Comparison of ENCODE assay signal across 8 mouse cellular contexts in genomic region chr2:31785074-31785473, GRCm38 (mm10). TPM values are rescaled to one million over a fixed set of nuclear protein-coding genes. Genes with fewer than 3 reads are reported as not detected.
DNase-seq lines count a peak whose midpoint lies in the region; ATAC-seq and TF ChIP-seq lines count a peak whose summit lies in the region.

No protein-coding gene starts in this region.

- peak; percentile 73 for TF ChIP-seq CTCF in C2C12 (IDR thresholded peaks at IDR 0.05; ENCODE audit: control insufficient read depth, insufficient read depth, insufficient read length)
- peak; percentile 96 for TF ChIP-seq CTCF in heart, postnatal 0 days (IDR thresholded peaks at IDR 0.05; ENCODE audit: low read depth)

- TF ChIP-seq EP300 in heart, postnatal 0 days (IDR thresholded peaks at IDR 0.05; ENCODE audit: low read depth), result no peak

- peaks cover 8% of the 10 kb centered on the region for H3K79me3 ChIP-seq in C2C12 (ENCODE audit: low read depth)

- peak; percentile 68 for ATAC-seq in heart, postnatal 0 days (ENCODE audit: insufficient read depth, low read depth)
- peak; percentile 47; the same call in 1 of the 2 replicates for ATAC-seq in liver, embryonic 13.5 days (ENCODE audit: low read depth)
- peak; percentile 72 for ATAC-seq in neutrophil, adult 5-6 weeks (ENCODE audit: extremely low read depth, insufficient number of reproducible peaks, low FRiP score, poor library complexity, severe bottlenecking)

- no peaks in the 10 kb centered on the region for H3K4me1 ChIP-seq in heart, postnatal 0 days (ENCODE audit: control insufficient read depth, insufficient read depth)
- H3K4me1 ChIP-seq in liver, embryonic 13.5 days (replicated peaks), result no peaks in the 10 kb centered on the region

- peaks cover 23% of the 10 kb centered on the region for H3K79me2 ChIP-seq in C2C12 (ENCODE audit: control insufficient read depth, insufficient read depth)

- H3ac ChIP-seq in C2C12 (ENCODE audit: control insufficient read depth, insufficient read length, low read depth), result no peak overlapping the region

- no peak overlapping the region for H3K9ac ChIP-seq in heart, postnatal 0 days (replicated peaks; ENCODE audit: low read depth, low read length)
- H3K9ac ChIP-seq in liver, embryonic 13.5 days, result no peak overlapping the region

- WGBS in heart, postnatal 0 days, result 28% methylated on average over 9 of the region's 9 CpGs
- WGBS in liver, embryonic 13.5 days (ENCODE audit: insufficient replicate concordance), result 36% methylated on average over 9 of the region's 9 CpGs

- DNase-seq in adrenal gland, postnatal 10 days, result peak; percentile 81
- DNase-seq in embryo, embryonic 9.5 days (ENCODE audit: extremely low spot score), result peak; percentile 73
- peak; percentile 84 for DNase-seq in heart, postnatal 0 days (ENCODE audit: low spot score)
- DNase-seq in kidney, postnatal 36 days, result peak; percentile 88 to 91
- peak; percentile 46 for DNase-seq in liver, embryonic 13.5 days
- DNase-seq in thymus, postnatal 0 days (ENCODE audit: low spot score), result peak; percentile 84

- no peak overlapping the region for H3K4me2 ChIP-seq in heart, postnatal 0 days (ENCODE audit: low read depth, low read length)
- H3K4me2 ChIP-seq in liver, embryonic 13.5 days, result no peak overlapping the region

- no peak overlapping the region for H3K4me3 ChIP-seq in C2C12 (ENCODE audit: insufficient read depth, poor library complexity, severe bottlenecking)
- no peak overlapping the region for H3K4me3 ChIP-seq in heart, postnatal 0 days (ENCODE audit: low read depth, low read length)
- no peak overlapping the region for H3K4me3 ChIP-seq in liver, embryonic 13.5 days (replicated peaks)

- H3K36me3 ChIP-seq in C2C12 (ENCODE audit: control insufficient read depth, insufficient read depth), result peaks cover 94% of the 10 kb centered on the region
- H3K36me3 ChIP-seq in heart, postnatal 0 days (replicated peaks; ENCODE audit: control insufficient read depth, insufficient read depth, low read length), result peaks cover 89% of the 10 kb centered on the region
- H3K36me3 ChIP-seq in liver, embryonic 13.5 days, result peaks cover 84% of the 10 kb centered on the region

- no peaks in the 10 kb centered on the region for H3K9me3 ChIP-seq in heart, postnatal 0 days (replicated peaks; ENCODE audit: control insufficient read depth, low read length)
- H3K9me3 ChIP-seq in liver, embryonic 13.5 days (replicated peaks), result no peaks in the 10 kb centered on the region

- no peaks in the 10 kb centered on the region for H3K27me3 ChIP-seq in C2C12 (ENCODE audit: control insufficient read depth, insufficient read depth, insufficient read length)
- no peaks in the 10 kb centered on the region for H3K27me3 ChIP-seq in heart, postnatal 0 days (ENCODE audit: control insufficient read depth, insufficient read depth, low read length)
- no peaks in the 10 kb centered on the region for H3K27me3 ChIP-seq in liver, embryonic 13.5 days

- no peak overlapping the region for H3K27ac ChIP-seq in heart, postnatal 0 days (ENCODE audit: low read depth)
- H3K27ac ChIP-seq in liver, embryonic 13.5 days, result no peak overlapping the region

TF ChIP-seq in C2C12, 6 proteins besides CTCF, POLR2A, EP300 and RAD21:
- no peak for TF ChIP-seq MYOD1 (IDR thresholded peaks at IDR 0.05; ENCODE audit: control insufficient read depth, insufficient read length, low read depth)
- peak; percentile 14 for TF ChIP-seq USF1 (IDR thresholded peaks at IDR 0.05; ENCODE audit: low read depth)
- TF ChIP-seq FOSL1 (IDR thresholded peaks at IDR 0.05; ENCODE audit: insufficient read depth, low read length, poor library complexity, severe bottlenecking), result no peak

RNA-seq across cellular contexts. Expression of gene Qrfp, which starts 25.3 kb away (rescaled TPM):
- polyA plus RNA-seq in C2C12 (2012; fragmentation: generic; extraction: Trizol), result 4.1 TPM
- total RNA-seq in adrenal gland, postnatal 10 days (2021), result not detected
- not detected in 2 replicates for total RNA-seq in heart, postnatal 0 days (2014; rRNA removed; ENCODE audit: low replicate concordance)
- polyA plus RNA-seq in heart, postnatal 0 days (2015; fragmentation: Nextera tagmentation; extraction: Ambion mirVana), result 0.04 TPM in 1 of 2 replicates, not detected in the other
- 0.07 TPM in 1 of 2 replicates, not detected in the other for polyA plus RNA-seq in liver, embryonic 13.5 days (2015; fragmentation: Nextera tagmentation; extraction: Ambion mirVana)
- total RNA-seq in neutrophil, adult 5-6 weeks (2017), result 2.6 and 2.8 TPM in 2 replicates
- 1.5 and 2.1 TPM in 2 replicates for polyA plus RNA-seq in thymus, postnatal 0 days (2015; fragmentation: Nextera tagmentation; extraction: Ambion mirVana)
